Mouse (Mus musculus) liver, embryonic 11.5 days (tissue): ENCODE results near the gene Lhfpl2. TPM values are rescaled to one million over a fixed set of nuclear protein-coding genes. Genes with fewer than 3 reads are reported as not detected.

Experiments used
- ATAC-seq: fragments of 200-750 bp; cut with Nextera tagmentation; replicated peaks from 2 replicates; pipeline ENCODE4 v1.8.0; 2017; ENCODE audit warnings: moderate number of reproducible peaks, mild to moderate bottlenecking, moderate TSS enrichment, moderate library complexity; ENCODE audit not compliant: low FRiP score
- DNase-seq: peaks from one replicate; pipeline ENCODE4 v3.0.0-alpha.2; 2017; ENCODE audit warnings: low spot score
- H3K27ac ChIP-seq: fragments of 300-500 bp; sonication (generic); 2 replicates; pipeline ENCODE4 v1.5.1; 2014; ENCODE audit warnings: mild to moderate bottlenecking, low read depth, low read length, control low read depth
- H3K27me3 ChIP-seq: fragments of 300-500 bp; sonication (generic); replicated peaks from 2 replicates; pipeline ENCODE4 v1.6.1; 2014; ENCODE audit warnings: low read length, mixed read lengths; ENCODE audit not compliant: control insufficient read depth, insufficient read depth
- H3K36me3 ChIP-seq: fragments of 300-500 bp; sonication (generic); 2 replicates; pipeline ENCODE4 v1.6.1; 2014; ENCODE audit warnings: mild to moderate bottlenecking, low read length, moderate library complexity, mixed read lengths; ENCODE audit not compliant: control insufficient read depth, insufficient read depth
- H3K4me1 ChIP-seq: fragments of 300-500 bp; sonication (generic); replicated peaks from 2 replicates; pipeline ENCODE4 v1.6.1; 2014; ENCODE audit warnings: low read length, mixed read lengths; ENCODE audit not compliant: control insufficient read depth, insufficient read depth
- H3K4me2 ChIP-seq: fragments of 300-500 bp; sonication (generic); 2 replicates; pipeline ENCODE4 v1.6.1; 2014; ENCODE audit warnings: mild to moderate bottlenecking, control low read depth, moderate library complexity
- H3K4me3 ChIP-seq: fragments of 300-500 bp; sonication (generic); 2 replicates; pipeline ENCODE4 v1.5.1; 2014; ENCODE audit warnings: low read depth, low read length, control low read depth
- H3K9ac ChIP-seq: fragments of 300-500 bp; sonication (generic); 2 replicates; pipeline ENCODE4 v1.6.1; 2014; ENCODE audit warnings: low read depth, low read length, control low read depth
- H3K9me3 ChIP-seq: fragments of 300-500 bp; sonication (generic); 2 replicates; pipeline ENCODE4 v1.6.1; 2016; ENCODE audit warnings: low read length, inconsistent platforms, mixed read lengths; ENCODE audit not compliant: control insufficient read depth
- WGBS: fragments of 180-500 bp; shearing (Covaris S2); extraction: QIAGEN DNeasy Blood & Tissue Kit; methylation state at CpG from one replicate; pipeline ENCODE4 v1.1.7; 2014; 5-methylcytosine and 5-hydroxymethylcytosine counted together
- polyA plus RNA-seq: library from polyadenylated mRNA; unstranded; fragments of >200 nt; fragmentation: Nextera tagmentation; extraction: Ambion mirVana; gene quantifications from 2 replicates; pipeline ENCODE4 v1.2.1, GENCODE M21; 2014

Lhfpl2 gene
- polyA plus RNA-seq, 1 experiment from 2014 or later = 18.0 TPM

GRCm38 (mm10) chr13:94050036-94050435 is 7.6 kb upstream of the Lhfpl2 start:
- Histone ChIP-seq H3K4me3 (no peak overlapping the region), H3K9ac (no peak overlapping the region), H3K9me3 (no peaks in the 10 kb centered on the region), H3K4me1 (no peaks in the 10 kb centered on the region), H3K27me3 (peaks cover 4% of the 10 kb centered on the region; the same call in 1 of the 2 replicates), H3K27ac (no peak overlapping the region), H3K4me2 (no peak overlapping the region), H3K36me3 (no peaks in the 10 kb centered on the region)
- no peak for DNase-seq
- no peak for ATAC-seq
- WGBS = 58% methylated on average over 7 of the region's 7 CpGs

- Histone ChIP-seq H3K9me3 (no peaks in the 10 kb centered on the region), H3K4me2 (no peak overlapping the region), H3K27me3 (peaks cover 11% of the 10 kb centered on the region), H3K36me3 (no peaks in the 10 kb centered on the region), H3K27ac (no peak overlapping the region), H3K9ac (no peak overlapping the region), H3K4me3 (no peak overlapping the region), H3K4me1 (no peaks in the 10 kb centered on the region)
- DNase-seq (no peak), ATAC-seq (no peak)
- WGBS = 84% methylated on average over 3 of the region's 3 CpGs
Measured at GRCm38 (mm10) chr13:94050782-94051181, 6.8 kb upstream of the Lhfpl2 start.

- no peaks in the 10 kb centered on the region for H3K9me3 ChIP-seq
- H3K27me3 ChIP-seq = peaks cover 40% of the 10 kb centered on the region
- H3K36me3 ChIP-seq = no peaks in the 10 kb centered on the region
- DNase-seq (no peak), ATAC-seq (no peak; the same call in 1 of the 2 replicates)
- H3K4me2 ChIP-seq = peak overlapping the region; percentile 80
- 0 out of 2 replicates have a peak overlapping the region, but pooled peaks have one; percentile 49 for H3K27ac ChIP-seq
- peak overlapping the region; percentile 66 for H3K9ac ChIP-seq
- WGBS = 2% methylated on average over 17 of the region's 17 CpGs
- H3K4me3 ChIP-seq = peak overlapping the region; percentile 68
- no peaks in the 10 kb centered on the region for H3K4me1 ChIP-seq
Measured at GRCm38 (mm10) chr13:94057036-94057562, 497 bp upstream of the Lhfpl2 start.

GRCm38 (mm10) chr13:94058642-94059222 is 1.1 kb downstream of the Lhfpl2 start:
- Histone ChIP-seq H3K4me2 (peak overlapping the region; percentile 80), H3K9ac (no peak overlapping the region; the same call in 1 of the 2 replicates), H3K4me3 (peak overlapping the region; percentile 68), H3K27me3 (peaks cover 40% of the 10 kb centered on the region), H3K36me3 (no peaks in the 10 kb centered on the region), H3K4me1 (peaks cover 5% of the 10 kb centered on the region), H3K27ac (no peak overlapping the region), H3K9me3 (no peaks in the 10 kb centered on the region)
- ATAC-seq (no peak), DNase-seq (no peak)
- 45% methylated on average over 6 of the region's 6 CpGs for WGBS

- Histone ChIP-seq H3K9ac (no peak overlapping the region), H3K4me3 (no peak overlapping the region), H3K27me3 (peaks cover 40% of the 10 kb centered on the region), H3K9me3 (no peaks in the 10 kb centered on the region), H3K4me2 (no peak overlapping the region), H3K4me1 (peaks cover 7% of the 10 kb centered on the region), H3K27ac (no peak overlapping the region), H3K36me3 (no peaks in the 10 kb centered on the region)
- 89% methylated on average over 4 of the region's 4 CpGs for WGBS
- no peak for ATAC-seq
- DNase-seq = no peak
Measured at GRCm38 (mm10) chr13:94059373-94059772, 1.8 kb downstream of the Lhfpl2 start.

- no peak overlapping the region for H3K4me2 ChIP-seq
- no peaks in the 10 kb centered on the region for H3K36me3 ChIP-seq
- no peaks in the 10 kb centered on the region for H3K9me3 ChIP-seq
- peaks cover 38% of the 10 kb centered on the region for H3K27me3 ChIP-seq
- H3K4me3 ChIP-seq = no peak overlapping the region
- 71% methylated on average over 6 of the region's 6 CpGs for WGBS
- no peak for ATAC-seq
- H3K4me1 ChIP-seq = peaks cover 8% of the 10 kb centered on the region
- no peak overlapping the region for H3K27ac ChIP-seq
- no peak overlapping the region for H3K9ac ChIP-seq
- no peak for DNase-seq
Measured at GRCm38 (mm10) chr13:94059778-94060177, 2.2 kb downstream of the Lhfpl2 start.

- WGBS = 81% methylated on average over 3 of the region's 3 CpGs
- DNase-seq = no peak
- H3K27me3 ChIP-seq = peaks cover 32% of the 10 kb centered on the region
- no peaks in the 10 kb centered on the region for H3K9me3 ChIP-seq
- ATAC-seq = no peak
- peaks cover 13% of the 10 kb centered on the region for H3K4me1 ChIP-seq
- no peak overlapping the region for H3K4me3 ChIP-seq
- H3K9ac ChIP-seq = no peak overlapping the region
- H3K36me3 ChIP-seq = no peaks in the 10 kb centered on the region
- no peak overlapping the region for H3K4me2 ChIP-seq
- no peak overlapping the region for H3K27ac ChIP-seq
Measured at GRCm38 (mm10) chr13:94060461-94060860, 2.9 kb downstream of the Lhfpl2 start.

- peaks cover 27% of the 10 kb centered on the region for H3K27me3 ChIP-seq
- H3K9me3 ChIP-seq = no peaks in the 10 kb centered on the region
- 66% methylated on average over 9 of the region's 9 CpGs for WGBS
- DNase-seq (no peak), ATAC-seq (no peak)
- no peak overlapping the region for H3K9ac ChIP-seq
- H3K4me2 ChIP-seq = no peak overlapping the region
- no peak overlapping the region for H3K4me3 ChIP-seq
- H3K27ac ChIP-seq = no peak overlapping the region
- H3K36me3 ChIP-seq = no peaks in the 10 kb centered on the region
- peaks cover 16% of the 10 kb centered on the region for H3K4me1 ChIP-seq
Measured at GRCm38 (mm10) chr13:94061256-94061877, 3.8 kb downstream of the Lhfpl2 start.
